Mouse (Mus musculus): ENCODE results near the gene BB287469.
"Not testable (repeated sequence)": the region's sequence is repeated elsewhere in the genome, so short reads cannot be mapped to it uniquely, and the experiment has no call there.

- TF ChIP-seq POLR2A (IDR thresholded peaks at IDR 0.05; ENCODE audit: insufficient read depth, low read length); CTCF (IDR thresholded peaks at IDR 0.05; ENCODE audit: low read depth, low read length): not testable (repeated sequence)
Observed at GRCm38 (mm10) chr12:87856067-87856466, 39.7 kb downstream of the BB287469 start.

Measured in ES-Bruce4 (cell line).